Comparison of ENCODE assay signal across 25 mouse cellular contexts in the genomic region with DNA sequence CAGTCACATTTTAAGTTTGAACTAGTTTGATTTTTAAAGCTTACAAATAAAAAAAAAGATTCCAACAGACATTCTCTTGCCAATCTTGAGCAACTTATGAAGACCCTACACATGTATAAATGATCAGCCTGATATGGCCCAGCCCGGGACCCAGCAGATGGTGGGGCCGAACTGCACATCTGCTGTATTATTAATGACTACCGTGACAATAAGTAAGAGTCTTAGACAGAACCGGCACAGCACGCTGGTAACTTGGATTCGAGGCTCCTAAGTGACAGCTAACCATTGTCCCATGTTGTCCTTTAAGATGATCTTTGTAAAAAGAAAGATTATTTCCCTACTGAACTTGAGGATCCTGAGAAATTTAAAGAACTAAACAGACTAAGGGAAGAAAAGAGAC. TPM values are rescaled to one million over a fixed set of nuclear protein-coding genes. Genes with fewer than 3 reads are reported as not detected.
DNase-seq lines count a peak whose midpoint lies in the region; ATAC-seq lines count a peak whose summit lies in the region.
"Had no signal": no experiment of that assay in that cellular context is flagged by ENCODE, and none has a peak within 500 bp of the region (broad histone marks: within the 10 kb centered on the region; RNA-seq: fewer than 3 reads in every experiment).

No protein-coding gene starts in this region.

- peak overlapping the region; percentile 31 for H3K4me3 ChIP-seq in heart, embryonic 13.5 days
- H3K4me3 ChIP-seq in liver, embryonic 12.5 days: peak overlapping the region; percentile 81
- H3K4me3 ChIP-seq: embryonic facial prominence, embryonic 10.5 days; hindbrain, embryonic 15.5 days; left cerebral cortex, adult 2 months; megakaryocyte, embryonic 14.5 days; neural tube, embryonic 12.5 days had no signal

- H3K9me3 ChIP-seq in heart, embryonic 13.5 days: no peaks in the 10 kb centered on the region
- no peaks in the 10 kb centered on the region for H3K9me3 ChIP-seq in liver, embryonic 12.5 days (replicated peaks)
- H3K9me3 ChIP-seq: embryonic facial prominence, embryonic 10.5 days; hindbrain, embryonic 15.5 days; megakaryocyte, embryonic 14.5 days; neural tube, embryonic 12.5 days had no signal

- no peak for DNase-seq in heart, adult 8-10 months (ENCODE audit: low spot score)
- DNase-seq in retina, embryonic 14.5 days (ENCODE audit: low spot score): peak; percentile 21
- DNase-seq in retina, postnatal 1 day: no peak
- no peak for DNase-seq in gastrocnemius, adult 8-10 months (ENCODE audit: low spot score in 2 of 2)
- no peak for DNase-seq in right cerebral cortex, adult 2 months (ENCODE audit: low spot score in 2 of 2)
- DNase-seq: adrenal gland, adult 2 months; cerebellum, adult 8-10 months; heart, postnatal 10 days; kidney, postnatal 36 days; left cerebral cortex, postnatal 4 days; right cerebral cortex, postnatal 14 days had no signal

- peak overlapping the region; percentile 63; the same call in 1 of the 2 replicates for H3K9ac ChIP-seq in heart, embryonic 13.5 days
- H3K9ac ChIP-seq in liver, embryonic 12.5 days: peak overlapping the region; percentile 92
- H3K9ac ChIP-seq: hindbrain, embryonic 15.5 days; neural tube, embryonic 12.5 days had no signal

- peak overlapping the region; percentile 40; the same call in 1 of the 2 replicates for H3K4me2 ChIP-seq in heart, embryonic 13.5 days
- H3K4me2 ChIP-seq in liver, embryonic 12.5 days: peak overlapping the region; percentile 81; the same call in 1 of the 2 replicates
- H3K4me2 ChIP-seq: hindbrain, embryonic 15.5 days; neural tube, embryonic 12.5 days had no signal

- peak overlapping the region; percentile 48 for H3K27ac ChIP-seq in heart, embryonic 13.5 days (replicated peaks)
- H3K27ac ChIP-seq in liver, embryonic 12.5 days: peak overlapping the region; percentile 99
- H3K27ac ChIP-seq: embryonic facial prominence, embryonic 10.5 days; hindbrain, embryonic 15.5 days; left cerebral cortex, adult 2 months; neural tube, embryonic 12.5 days; stomach, postnatal 0 days had no signal

- H3K36me3 ChIP-seq in heart, embryonic 13.5 days: no peaks in the 10 kb centered on the region
- H3K36me3 ChIP-seq in liver, embryonic 12.5 days: peaks cover 45% of the 10 kb centered on the region
- H3K36me3 ChIP-seq: embryonic facial prominence, embryonic 10.5 days; hindbrain, embryonic 15.5 days; neural tube, embryonic 12.5 days had no signal

- 78% methylated on average over 6 of the region's 6 CpGs for WGBS in heart, embryonic 13.5 days
- WGBS in liver, embryonic 12.5 days (ENCODE audit: insufficient replicate concordance): 30% methylated on average over 6 of the region's 6 CpGs

- ATAC-seq in heart, embryonic 13.5 days (ENCODE audit: extremely low read depth, insufficient number of reproducible peaks, low FRiP score, low TSS enrichment): no peak
- no peak for ATAC-seq in liver, embryonic 12.5 days
- ATAC-seq: forebrain, embryonic 14.5 days had no signal

- peaks cover 12% of the 10 kb centered on the region; the same call in 1 of the 2 replicates for H3K27me3 ChIP-seq in heart, embryonic 13.5 days (replicated peaks)
- H3K27me3 ChIP-seq in liver, embryonic 12.5 days (replicated peaks): no peaks in the 10 kb centered on the region
- H3K27me3 ChIP-seq: hindbrain, embryonic 15.5 days had no signal

- H3K4me1 ChIP-seq in heart, embryonic 13.5 days: peaks cover 8% of the 10 kb centered on the region; the same call in 1 of the 2 replicates
- peaks cover 74% of the 10 kb centered on the region for H3K4me1 ChIP-seq in liver, embryonic 12.5 days
- H3K4me1 ChIP-seq: embryonic facial prominence, embryonic 10.5 days; hindbrain, embryonic 15.5 days; neural tube, embryonic 12.5 days had no signal

RNA-seq across cellular contexts. Expression of a gene that starts 0.4 kb away (rescaled TPM):
- 11.5 and 16.0 TPM in 2 replicates for polyA plus RNA-seq in heart, embryonic 13.5 days (2015; fragmentation: Nextera tagmentation; extraction: Ambion mirVana)
- under 1 TPM in 1 of 4 experiments, not detected in 3; 0.17 TPM for total RNA-seq in heart, adult 8-10 months (2022)
- 328 and 333 TPM in 2 replicates for polyA plus RNA-seq in liver, embryonic 12.5 days (2016; fragmentation: Nextera tagmentation; extraction: Ambion mirVana)
- not detected for total RNA-seq in gastrocnemius, adult 8-10 months (2022)
- polyA plus RNA-seq: liver, adult 2 months had no signal

RNA-seq across cellular contexts. Expression of a gene that starts 5.7 kb away (rescaled TPM):
- polyA plus RNA-seq in heart, embryonic 13.5 days (2015; fragmentation: Nextera tagmentation; extraction: Ambion mirVana): 124 and 135 TPM in 2 replicates
- 10 to 100 TPM; 14.8 to 17.5 (median 15.8) TPM for total RNA-seq in heart, adult 8-10 months (2022)
- polyA plus RNA-seq in liver, embryonic 12.5 days (2016; fragmentation: Nextera tagmentation; extraction: Ambion mirVana): 114 and 121 TPM in 2 replicates
- total RNA-seq in gastrocnemius, adult 8-10 months (2022): 10 to 100 TPM in 2 of 4 experiments, 1 to 10 TPM in 2; 8.7 to 12.2 (median 10.1) TPM

RNA-seq across cellular contexts. Expression of a gene that starts 15.4 kb away (rescaled TPM):
- polyA plus RNA-seq in heart, embryonic 13.5 days (2015; fragmentation: Nextera tagmentation; extraction: Ambion mirVana): 8.5 and 9.5 TPM in 2 replicates
- 10 to 100 TPM; 19.3 to 23.9 (median 22.6) TPM for total RNA-seq in heart, adult 8-10 months (2022)
- 3.6 and 3.8 TPM in 2 replicates for polyA plus RNA-seq in liver, embryonic 12.5 days (2016; fragmentation: Nextera tagmentation; extraction: Ambion mirVana)
- 10 to 100 TPM; 15.2 to 18.5 (median 16.8) TPM for total RNA-seq in gastrocnemius, adult 8-10 months (2022)

RNA-seq across cellular contexts. Expression of a gene that starts 28.6 kb away (rescaled TPM):
- polyA plus RNA-seq in heart, embryonic 13.5 days (2015; fragmentation: Nextera tagmentation; extraction: Ambion mirVana): not detected in 2 replicates
- not detected for total RNA-seq in heart, adult 8-10 months (2022)
- polyA plus RNA-seq in liver, embryonic 12.5 days (2016; fragmentation: Nextera tagmentation; extraction: Ambion mirVana): not detected in 2 replicates
- total RNA-seq in gastrocnemius, adult 8-10 months (2022): under 1 TPM in 1 of 4 experiments, not detected in 3; 0.24 TPM
- total RNA-seq: adrenal gland, adult 2 months; granulocyte monocyte progenitor cell, adult 5-6 weeks; heart, postnatal 10 days had no signal
- polyA plus RNA-seq: C2C12; intestine, embryonic 16.5 days; kidney, embryonic 14.5 days had no signal

RNA-seq across cellular contexts. Expression of a gene that starts 43.1 kb away (rescaled TPM):
- polyA plus RNA-seq in heart, embryonic 13.5 days (2015; fragmentation: Nextera tagmentation; extraction: Ambion mirVana): 26.4 and 27.3 TPM in 2 replicates
- 10 to 100 TPM; 15.8 to 26.5 (median 22.3) TPM for total RNA-seq in heart, adult 8-10 months (2022)
- polyA plus RNA-seq in liver, embryonic 12.5 days (2016; fragmentation: Nextera tagmentation; extraction: Ambion mirVana): 18.1 and 19.6 TPM in 2 replicates
- 10 to 100 TPM; 29.7 to 35.6 (median 31.5) TPM for total RNA-seq in gastrocnemius, adult 8-10 months (2022)
